Mouse (Mus musculus) ES-Bruce4 (cell line): Measurements from ENCODE around the gene Ern2. TPM values are rescaled to one million over a fixed set of nuclear protein-coding genes. Genes with fewer than 3 reads are reported as not detected.

ENCODE experiments used
- H3K27ac ChIP-seq: 2 replicates; pipeline ENCODE4 v1.5.1; 2012; ENCODE audit warnings: low read length, inconsistent platforms; ENCODE audit not compliant: insufficient read depth
- H3K27me3 ChIP-seq: 2 replicates; pipeline ENCODE4 v1.6.1; 2012; ENCODE audit warnings: mild to moderate bottlenecking, low read length, inconsistent platforms; ENCODE audit not compliant: control insufficient read depth, poor library complexity, insufficient read depth, severe bottlenecking
- H3K36me3 ChIP-seq: 2 replicates; pipeline ENCODE4 v1.6.1; 2012; ENCODE audit warnings: inconsistent platforms, mild to moderate bottlenecking, low read length, moderate library complexity; ENCODE audit not compliant: control insufficient read depth, poor library complexity, insufficient read depth, severe bottlenecking
- H3K4me1 ChIP-seq: one replicate; pipeline ENCODE4 v1.8.1; 2011; ENCODE audit warnings: low read length; ENCODE audit not compliant: control insufficient read depth, insufficient read depth
- H3K4me3 ChIP-seq: 2 replicates; pipeline ENCODE4 v1.5.1; 2011; ENCODE audit warnings: low read depth, mild to moderate bottlenecking, low read length
- H3K9ac ChIP-seq: 2 replicates; pipeline ENCODE4 v1.6.1; 2012; ENCODE audit warnings: low read depth, mild to moderate bottlenecking, inconsistent platforms; ENCODE audit not compliant: poor library complexity, severe bottlenecking
- H3K9me3 ChIP-seq: replicated peaks from 2 replicates; pipeline ENCODE4 v1.6.1; 2012; ENCODE audit warnings: mild to moderate bottlenecking, low read length, inconsistent platforms; ENCODE audit not compliant: control insufficient read depth, poor library complexity, insufficient read depth, severe bottlenecking
- CTCF ChIP-seq: IDR thresholded peaks from one replicate; pipeline ENCODE4 v1.8.1; 2011; ENCODE audit warnings: low read depth, low read length
- EP300 ChIP-seq: IDR thresholded peaks from 2 replicates; pipeline ENCODE4 v1.6.1; 2011; ENCODE audit warnings: low read depth, low read length; ENCODE audit not compliant: insufficient read depth
- POLR2A ChIP-seq: IDR thresholded peaks from one replicate; pipeline ENCODE4 v1.8.1; 2011; ENCODE audit warnings: low read length; ENCODE audit not compliant: insufficient read depth
- polyA plus RNA-seq: library from polyadenylated mRNA; stranded (reverse); fragments of >200 nt; gene quantifications from 2 replicates; pipeline ENCODE4 v1.2.4, GENCODE M21; 2011; ENCODE audit warnings: low read depth; ENCODE audit not compliant: missing spikeins, insufficient read depth, insufficient read length

The Ern2 gene
- polyA plus RNA-seq, 1 experiment, result not detected

- Histone ChIP-seq H3K27me3 (no peaks in the 10 kb centered on the region), H3K27ac (no peak overlapping the region), H3K36me3 (peaks cover 22% of the 10 kb centered on the region), H3K9ac (peak overlapping the region; percentile 88), H3K4me1 (no peaks in the 10 kb centered on the region), H3K9me3 (no peaks in the 10 kb centered on the region), H3K4me3 (peak overlapping the region; percentile 99)
- TF ChIP-seq EP300, result no peak
- TF ChIP-seq CTCF, result no peak
- TF ChIP-seq POLR2A, result no peak
These were observed 52.7 kb downstream of the Ern2 start for GRCm38 (mm10) chr7:122133338-122133625.

GRCm38 (mm10) chr7:122132497-122133337, 53.3 kb downstream of the Ern2 start, which contains the start of the genes Palb2 and Dctn5:
Gene Palb2, minus strand, starts transcription at chr7:122132985.
Gene Dctn5, plus strand, starts transcription at chr7:122133041.
- Histone ChIP-seq H3K36me3 (peaks cover 23% of the 10 kb centered on the region), H3K27me3 (no peaks in the 10 kb centered on the region)
- TF ChIP-seq CTCF (no peak), POLR2A (peak; percentile 60), EP300 (peak; percentile 74)

GRCm38 (mm10) chr7:122131834-122132233, 54.2 kb downstream of the Ern2 start:
- H3K36me3 ChIP-seq, result peaks cover 28% of the 10 kb centered on the region
- no peak overlapping the region; the same call in 1 of the 2 replicates for H3K9ac ChIP-seq
- H3K27ac ChIP-seq, result no peak overlapping the region
- H3K4me3 ChIP-seq, result no peak overlapping the region
- no peak for TF ChIP-seq CTCF
- no peak for TF ChIP-seq EP300
- TF ChIP-seq POLR2A, result no peak
- H3K27me3 ChIP-seq, result no peaks in the 10 kb centered on the region
- no peaks in the 10 kb centered on the region for H3K4me1 ChIP-seq
- no peaks in the 10 kb centered on the region for H3K9me3 ChIP-seq

More at GRCm38 (mm10) chr7:122132497-122133337, 53.3 kb downstream of the Ern2 start, which contains the start of the genes Palb2 and Dctn5:
- Histone ChIP-seq H3K9me3 (no peaks in the 10 kb centered on the region), H3K27ac (no peak within 1 kb of the TSS), H3K9ac (peak within 1 kb of the TSS; percentile 88), H3K4me3 (peak within 1 kb of the TSS; percentile 99), H3K4me1 (no peaks in the 10 kb centered on the region)

GRCm38 (mm10) chr7:122126946-122127345, 59.1 kb downstream of the Ern2 start:
- Histone ChIP-seq H3K27ac (no peak overlapping the region), H3K9ac (no peak overlapping the region), H3K4me3 (no peak overlapping the region), H3K9me3 (no peaks in the 10 kb centered on the region), H3K27me3 (no peaks in the 10 kb centered on the region), H3K4me1 (no peaks in the 10 kb centered on the region), H3K36me3 (peaks cover 45% of the 10 kb centered on the region)
- TF ChIP-seq POLR2A (no peak), CTCF (no peak), EP300 (no peak)

DNA sequence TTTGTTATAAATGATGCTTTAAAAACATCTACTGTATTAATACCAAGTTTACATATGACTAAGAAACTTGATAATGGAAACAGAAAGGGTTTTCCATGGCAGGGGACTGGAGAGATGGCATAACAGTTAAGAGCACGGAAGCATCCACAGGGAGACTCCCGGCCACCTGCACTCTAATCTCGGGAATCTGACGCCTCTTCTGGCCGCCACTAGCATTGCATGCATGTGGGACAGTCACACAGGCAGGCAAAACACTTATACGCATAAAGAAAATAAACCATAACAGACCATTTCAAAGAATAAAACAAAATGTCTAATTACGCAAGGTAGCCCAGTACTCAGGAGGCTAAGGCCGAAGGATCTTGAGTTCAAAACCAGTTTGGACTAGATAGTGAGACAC, 60.4 kb downstream of the Ern2 start:
- no peak overlapping the region for H3K4me3 ChIP-seq
- peaks cover 54% of the 10 kb centered on the region for H3K36me3 ChIP-seq
- H3K27me3 ChIP-seq, result no peaks in the 10 kb centered on the region
- no peaks in the 10 kb centered on the region for H3K9me3 ChIP-seq
- no peaks in the 10 kb centered on the region for H3K4me1 ChIP-seq
- no peak overlapping the region for H3K9ac ChIP-seq
- no peak overlapping the region for H3K27ac ChIP-seq
- peak; percentile 43 for TF ChIP-seq CTCF
- TF ChIP-seq POLR2A, result no peak

- Histone ChIP-seq H3K27me3 (no peaks in the 10 kb centered on the region), H3K9ac (no peak overlapping the region), H3K27ac (no peak overlapping the region), H3K36me3 (peaks cover 64% of the 10 kb centered on the region), H3K9me3 (no peaks in the 10 kb centered on the region), H3K4me3 (no peak overlapping the region), H3K4me1 (no peaks in the 10 kb centered on the region)
- no peak for TF ChIP-seq POLR2A
- TF ChIP-seq EP300, result no peak
- TF ChIP-seq CTCF, result no peak
These were observed 62.5 kb downstream of the Ern2 start for GRCm38 (mm10) chr7:122123518-122123917.

Other genes with a start within 250 kb of the Ern2 start
- 19.0 and 21.7 TPM in 2 replicates for gene Cog7, start 204.5 kb downstream of the Ern2 start, polyA plus RNA-seq
- gene Gga2, start 165.0 kb downstream of the Ern2 start, polyA plus RNA-seq, result 123 and 125 TPM in 2 replicates
- gene Ubfd1, start 119.0 kb downstream of the Ern2 start, polyA plus RNA-seq, result 73.6 and 75.4 TPM in 2 replicates
- 12.4 and 12.5 TPM in 2 replicates for gene Ears2, start 118.9 kb downstream of the Ern2 start, polyA plus RNA-seq
- gene Ndufab1, start 84.3 kb downstream of the Ern2 start, polyA plus RNA-seq, result 262 and 271 TPM in 2 replicates
- gene Palb2, start 53.2 kb downstream of the Ern2 start, polyA plus RNA-seq, result 32.0 and 32.6 TPM in 2 replicates
- gene Dctn5, start 53.2 kb downstream of the Ern2 start, polyA plus RNA-seq, result 56.5 and 62.4 TPM in 2 replicates
- gene Plk1, start 26.8 kb downstream of the Ern2 start, polyA plus RNA-seq, result 157 and 170 TPM in 2 replicates
- not detected in 2 replicates for gene Chp2, start 33.3 kb upstream of the Ern2 start, polyA plus RNA-seq
- gene Prkcb, start 102.5 kb upstream of the Ern2 start, polyA plus RNA-seq, result 1.4 and 2.3 TPM in 2 replicates